Mouse (Mus musculus) embryonic facial prominence, embryonic 14.5 days (tissue): Measurements from ENCODE around the gene Dagla. TPM values are rescaled to one million over a fixed set of nuclear protein-coding genes. Genes with fewer than 3 reads are reported as not detected.

Experiments
- ATAC-seq: fragments of 200-750 bp; cut with Nextera tagmentation; 2 replicates; pipeline ENCODE4 v1.8.0; 2017; ENCODE audit warnings: low read depth, moderate number of reproducible peaks, moderate TSS enrichment
- DNase-seq: peaks from one replicate; pipeline ENCODE4 v3.0.0-alpha.2; 2015; ENCODE audit warnings: low spot score
- H3K27ac ChIP-seq: fragments of 300-500 bp; sonication (generic); replicated peaks from 2 replicates; pipeline ENCODE4 v1.5.1; 2014; ENCODE audit warnings: low read depth, mild to moderate bottlenecking, low read length, moderate library complexity
- H3K27me3 ChIP-seq: fragments of 300-500 bp; sonication (generic); replicated peaks from 2 replicates; pipeline ENCODE4 v1.6.1; 2014; ENCODE audit warnings: low read length; ENCODE audit not compliant: control insufficient read depth, insufficient read depth
- H3K36me3 ChIP-seq: fragments of 300-500 bp; sonication (generic); 2 replicates; pipeline ENCODE4 v1.6.1; 2014; ENCODE audit warnings: low read length, mixed read lengths; ENCODE audit not compliant: control insufficient read depth, insufficient read depth
- H3K4me1 ChIP-seq: fragments of 300-500 bp; sonication (generic); 2 replicates; pipeline ENCODE4 v1.6.1; 2014; ENCODE audit warnings: antibody characterized with exemption, low read length; ENCODE audit not compliant: control insufficient read depth, insufficient read depth
- H3K4me2 ChIP-seq: fragments of 300-500 bp; sonication (generic); 2 replicates; pipeline ENCODE4 v1.6.1; 2014; ENCODE audit warnings: low read depth, mild to moderate bottlenecking, low read length, moderate library complexity, mixed read lengths
- H3K4me3 ChIP-seq: fragments of 300-500 bp; sonication (generic); 2 replicates; pipeline ENCODE4 v1.5.1; 2014; ENCODE audit warnings: low read depth, mild to moderate bottlenecking, low read length
- H3K9ac ChIP-seq: fragments of 300-500 bp; sonication (generic); 2 replicates; pipeline ENCODE4 v1.6.1; 2014; ENCODE audit warnings: low read depth, mild to moderate bottlenecking, low read length, moderate library complexity, mixed read lengths
- H3K9me3 ChIP-seq: fragments of 300-500 bp; sonication (generic); 2 replicates; pipeline ENCODE4 v1.6.1; 2016; ENCODE audit warnings: low read length; ENCODE audit not compliant: control insufficient read depth
- WGBS: fragments of 180-500 bp; shearing (Covaris S2); extraction: QIAGEN DNeasy Blood & Tissue Kit; methylation state at CpG from one replicate; pipeline ENCODE4 v1.1.7; 2014; 5-methylcytosine and 5-hydroxymethylcytosine counted together
- polyA plus RNA-seq: library from polyadenylated mRNA; unstranded; fragments of >200 nt; fragmentation: Nextera tagmentation; extraction: Ambion mirVana; gene quantifications from 2 replicates; pipeline ENCODE4 v1.2.1, GENCODE M21; 2014

Dagla gene
- polyA plus RNA-seq, 1 experiment from 2014 or later = 2.8 TPM

DNA sequence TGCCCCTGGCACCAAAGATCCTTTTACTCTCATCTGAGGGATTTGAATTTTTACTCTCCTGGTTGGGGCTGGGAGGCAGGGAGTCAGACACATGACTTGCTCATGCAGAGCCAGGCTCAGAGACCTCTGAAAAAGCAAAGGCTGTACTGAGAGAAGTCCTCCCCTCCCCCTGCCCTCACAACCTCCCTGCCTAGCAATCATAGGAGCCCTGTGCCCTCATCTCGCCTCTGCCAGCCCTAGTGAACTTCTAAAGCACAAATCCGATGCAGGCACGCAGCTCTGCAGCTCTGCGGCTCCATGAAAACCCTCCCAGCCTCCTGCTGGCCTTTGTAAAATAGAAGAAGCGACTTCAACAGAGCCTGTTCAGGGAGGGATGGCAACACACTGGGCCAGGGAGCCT lies 34.6 kb upstream of the Dagla start:
- H3K4me1 ChIP-seq = peaks cover 4% of the 10 kb centered on the region; the same call in 1 of the 2 replicates
- WGBS = 13% methylated on average over 5 of the region's 5 CpGs
- ATAC-seq = no peak
- no peaks in the 10 kb centered on the region for H3K9me3 ChIP-seq
- no peak for DNase-seq
- H3K4me3 ChIP-seq = no peak overlapping the region
- H3K9ac ChIP-seq = no peak overlapping the region
- no peaks in the 10 kb centered on the region for H3K27me3 ChIP-seq
- H3K4me2 ChIP-seq = no peak overlapping the region
- H3K27ac ChIP-seq = no peak overlapping the region
- H3K36me3 ChIP-seq = no peaks in the 10 kb centered on the region

DNA sequence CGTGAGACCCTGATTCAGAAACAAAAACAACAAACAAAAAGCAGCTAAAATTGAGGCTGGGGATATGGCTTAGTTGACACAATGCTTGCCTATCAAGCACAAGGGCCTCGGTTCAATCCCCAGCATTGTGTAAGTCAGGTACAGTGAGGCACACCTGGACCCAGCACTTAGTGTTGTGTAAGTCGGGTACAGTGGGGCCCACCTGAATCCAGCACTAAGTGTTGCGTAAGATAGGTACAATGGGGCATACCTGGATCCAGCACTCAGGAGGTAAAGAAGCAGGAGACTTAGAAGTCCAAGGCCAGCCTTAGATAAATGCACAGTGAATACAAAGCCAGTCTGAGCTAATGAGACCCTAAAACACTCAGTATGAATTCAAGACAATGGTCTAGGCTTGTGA lies 34.0 kb upstream of the Dagla start:
- no peaks in the 10 kb centered on the region for H3K9me3 ChIP-seq
- WGBS = 80% methylated on average over 4 of the region's 4 CpGs
- H3K4me1 ChIP-seq = peaks cover 4% of the 10 kb centered on the region; the same call in 1 of the 2 replicates
- H3K27ac ChIP-seq = no peak overlapping the region
- no peak for ATAC-seq
- H3K27me3 ChIP-seq = no peaks in the 10 kb centered on the region
- H3K9ac ChIP-seq = no peak overlapping the region
- no peak overlapping the region for H3K4me2 ChIP-seq
- no peak overlapping the region for H3K4me3 ChIP-seq
- DNase-seq = no peak
- H3K36me3 ChIP-seq = no peaks in the 10 kb centered on the region

- no peak for ATAC-seq
- WGBS = 69% methylated on average over 4 of the region's 4 CpGs
- H3K27me3 ChIP-seq = no peaks in the 10 kb centered on the region
Observed at GRCm38 (mm10) chr19:10334467-10334866, 29.8 kb upstream of the Dagla start.

DNA sequence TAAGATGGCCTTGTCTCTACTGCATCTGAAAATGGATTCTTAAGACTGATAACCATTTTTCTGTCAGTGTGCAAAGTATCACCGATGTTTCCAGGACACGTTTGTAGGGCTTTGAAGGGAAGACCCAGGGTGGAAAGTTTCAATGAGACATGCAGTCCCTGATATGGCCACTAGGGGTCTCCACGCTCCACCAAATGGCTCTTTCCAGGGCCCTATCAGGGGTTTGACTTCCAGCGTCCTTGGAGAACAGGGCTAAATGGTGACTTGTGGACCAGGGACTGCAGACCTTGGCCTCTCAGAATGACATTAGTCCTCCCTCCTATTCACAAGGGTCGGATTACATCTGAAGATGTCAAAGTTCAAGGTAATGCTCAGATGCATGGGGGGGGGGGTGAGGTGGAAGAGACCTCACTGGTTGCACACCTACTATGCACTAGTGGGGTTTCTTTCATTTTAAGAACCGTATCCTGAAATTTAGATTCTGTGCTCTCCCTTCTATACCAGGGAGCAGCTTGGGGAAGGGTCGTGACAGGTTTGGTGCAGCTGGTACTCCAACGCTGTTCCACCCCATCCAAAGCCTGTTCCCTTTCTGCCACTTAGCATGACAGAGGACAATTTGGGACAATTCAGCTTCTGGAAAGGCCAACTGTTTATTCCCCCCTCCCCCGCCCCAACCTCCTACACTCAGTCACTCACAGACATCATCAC lies 29.0 kb upstream of the Dagla start:
- Histone ChIP-seq H3K9ac (no peak overlapping the region), H3K4me2 (no peak overlapping the region), H3K27ac (no peak overlapping the region), H3K9me3 (no peaks in the 10 kb centered on the region), H3K36me3 (no peaks in the 10 kb centered on the region), H3K4me3 (no peak overlapping the region), H3K27me3 (no peaks in the 10 kb centered on the region), H3K4me1 (no peaks in the 10 kb centered on the region)
- WGBS = 40% methylated on average over 9 of the region's 9 CpGs
- peak; percentile 65 for DNase-seq
- peak; percentile 62; the same call in 1 of the 2 replicates for ATAC-seq

More at GRCm38 (mm10) chr19:10334467-10334866, 29.8 kb upstream of the Dagla start:
- DNase-seq = no peak
- Histone ChIP-seq H3K4me2 (no peak overlapping the region), H3K9ac (no peak overlapping the region), H3K4me3 (no peak overlapping the region), H3K36me3 (no peaks in the 10 kb centered on the region), H3K27ac (no peak overlapping the region), H3K4me1 (no peaks in the 10 kb centered on the region), H3K9me3 (no peaks in the 10 kb centered on the region)

- Histone ChIP-seq H3K27me3 (no peaks in the 10 kb centered on the region), H3K9me3 (no peaks in the 10 kb centered on the region), H3K9ac (no peak overlapping the region), H3K4me2 (no peak overlapping the region), H3K36me3 (no peaks in the 10 kb centered on the region), H3K27ac (no peak overlapping the region), H3K4me3 (no peak overlapping the region), H3K4me1 (no peaks in the 10 kb centered on the region)
- 61% methylated on average over 4 of the region's 4 CpGs for WGBS
- DNase-seq (no peak), ATAC-seq (no peak)
Observed at GRCm38 (mm10) chr19:10331706-10332105, 27.0 kb upstream of the Dagla start.

DNA sequence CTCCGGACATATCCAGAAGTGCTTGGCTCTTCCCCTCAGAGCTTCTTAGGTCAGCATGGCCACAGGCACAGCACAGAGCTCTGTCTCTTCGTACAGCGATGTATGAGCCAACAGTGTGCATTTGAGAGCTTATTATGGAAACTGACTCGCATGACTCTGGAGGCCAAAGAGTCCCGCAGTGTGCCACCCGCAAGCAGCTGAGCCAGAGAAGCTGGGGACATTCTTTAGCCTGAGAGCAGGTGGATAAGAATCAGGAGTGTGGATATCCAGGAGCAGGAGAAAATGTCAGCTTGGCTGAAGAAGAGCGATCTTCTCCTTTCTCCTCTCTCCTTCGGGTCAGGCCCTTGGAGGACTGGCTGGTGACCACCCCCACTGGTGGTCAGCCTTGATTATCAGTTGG lies 24.4 kb upstream of the Dagla start:
- Histone ChIP-seq H3K27me3 (no peaks in the 10 kb centered on the region), H3K36me3 (no peaks in the 10 kb centered on the region), H3K27ac (no peak overlapping the region), H3K4me3 (no peak overlapping the region), H3K4me1 (no peaks in the 10 kb centered on the region), H3K9ac (no peak overlapping the region), H3K9me3 (no peaks in the 10 kb centered on the region), H3K4me2 (no peak overlapping the region)
- 83% methylated on average over 8 of the region's 8 CpGs for WGBS
- DNase-seq = no peak
- ATAC-seq = no peak

DNA sequence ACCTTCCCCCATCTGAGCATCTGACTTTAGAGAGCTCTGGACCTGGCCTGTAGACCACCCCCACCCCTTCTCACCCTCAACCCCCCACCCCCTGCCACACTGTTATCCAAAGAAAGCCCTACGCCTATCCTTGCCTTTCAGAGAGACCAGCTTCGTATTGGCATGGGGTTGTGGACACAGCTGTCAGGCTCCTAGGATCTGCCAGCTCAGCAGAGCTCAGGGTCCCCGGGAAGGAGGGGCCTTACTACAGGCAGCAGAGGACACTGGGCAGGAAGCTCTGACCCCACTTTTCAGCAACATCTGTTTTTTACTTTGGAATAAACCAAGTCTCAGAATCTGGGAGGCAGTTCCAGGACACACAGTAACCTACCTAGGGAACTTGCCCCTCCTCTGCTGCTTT lies 21.9 kb upstream of the Dagla start:
- no peaks in the 10 kb centered on the region for H3K9me3 ChIP-seq
- WGBS = 34% methylated on average over 3 of the region's 3 CpGs
- peak; percentile 44; the same call in 1 of the 2 replicates for ATAC-seq
- H3K27me3 ChIP-seq = no peaks in the 10 kb centered on the region
- H3K36me3 ChIP-seq = no peaks in the 10 kb centered on the region
- no peak overlapping the region for H3K27ac ChIP-seq
- no peak overlapping the region for H3K4me2 ChIP-seq
- H3K4me3 ChIP-seq = no peak overlapping the region
- no peak for DNase-seq
- no peak overlapping the region for H3K9ac ChIP-seq
- no peaks in the 10 kb centered on the region for H3K4me1 ChIP-seq

DNA sequence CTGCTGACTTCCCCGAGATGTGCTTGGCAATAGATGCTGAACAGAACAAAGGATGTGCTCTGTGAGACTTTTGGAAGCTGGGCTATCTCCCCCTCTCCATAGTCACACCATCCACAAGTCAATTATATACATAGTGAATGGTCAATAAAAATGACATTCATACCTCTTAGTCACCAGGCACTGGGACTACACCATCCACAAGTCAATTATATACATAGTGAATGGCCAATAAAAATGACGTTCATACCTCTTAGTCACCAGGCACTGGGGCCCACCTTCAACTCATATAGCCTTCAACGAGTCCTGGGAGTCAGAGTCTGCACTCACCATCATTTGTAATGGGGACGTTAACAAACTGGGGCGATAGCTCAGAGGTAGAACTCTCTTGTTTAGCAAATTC lies 19.2 kb upstream of the Dagla start:
- Histone ChIP-seq H3K9me3 (no peaks in the 10 kb centered on the region), H3K27ac (no peak overlapping the region), H3K9ac (no peak overlapping the region), H3K4me1 (no peaks in the 10 kb centered on the region), H3K4me2 (no peak overlapping the region), H3K4me3 (no peak overlapping the region), H3K27me3 (no peaks in the 10 kb centered on the region), H3K36me3 (no peaks in the 10 kb centered on the region)
- no peak for ATAC-seq
- DNase-seq = no peak
- 84% methylated on average over 5 of the region's 5 CpGs for WGBS

DNA sequence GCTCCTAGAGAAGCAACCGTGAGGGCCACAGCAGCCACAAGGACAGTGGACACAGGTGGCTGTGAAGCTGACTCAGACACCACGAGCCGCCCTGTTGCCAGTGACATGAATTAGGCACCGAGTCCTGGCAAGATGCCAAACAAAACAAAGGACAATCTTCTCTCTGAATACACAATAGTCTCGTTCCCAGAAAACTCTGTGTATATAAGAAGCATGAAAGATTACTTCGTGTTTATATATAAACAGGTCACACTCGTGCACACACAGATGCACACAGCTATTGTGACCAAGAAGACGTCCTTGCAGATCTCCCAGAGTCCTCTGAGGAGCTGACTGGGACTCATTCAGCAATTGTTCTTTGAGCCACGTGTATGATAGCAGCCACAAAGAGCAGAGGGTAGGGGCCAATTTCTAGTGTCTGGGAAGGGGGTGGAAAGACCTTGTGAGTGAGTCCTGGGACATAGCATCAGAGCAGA lies 18.7 kb upstream of the Dagla start:
- Histone ChIP-seq H3K27me3 (no peaks in the 10 kb centered on the region), H3K4me3 (no peak overlapping the region), H3K9ac (no peak overlapping the region), H3K9me3 (no peaks in the 10 kb centered on the region), H3K4me1 (no peaks in the 10 kb centered on the region), H3K27ac (no peak overlapping the region), H3K36me3 (no peaks in the 10 kb centered on the region), H3K4me2 (no peak overlapping the region)
- WGBS = 35% methylated on average over 9 of the region's 9 CpGs
- ATAC-seq = peak; percentile 70
- DNase-seq = peak; percentile 72
